Mouse (Mus musculus): ENCODE results near the gene Exosc1. TPM values are rescaled to one million over a fixed set of nuclear protein-coding genes. Genes with fewer than 3 reads are reported as not detected.

Gene Exosc1
- 42.9 and 47.1 TPM in 2 replicates for polyA plus RNA-seq (2012; rRNA removed)

DNA sequence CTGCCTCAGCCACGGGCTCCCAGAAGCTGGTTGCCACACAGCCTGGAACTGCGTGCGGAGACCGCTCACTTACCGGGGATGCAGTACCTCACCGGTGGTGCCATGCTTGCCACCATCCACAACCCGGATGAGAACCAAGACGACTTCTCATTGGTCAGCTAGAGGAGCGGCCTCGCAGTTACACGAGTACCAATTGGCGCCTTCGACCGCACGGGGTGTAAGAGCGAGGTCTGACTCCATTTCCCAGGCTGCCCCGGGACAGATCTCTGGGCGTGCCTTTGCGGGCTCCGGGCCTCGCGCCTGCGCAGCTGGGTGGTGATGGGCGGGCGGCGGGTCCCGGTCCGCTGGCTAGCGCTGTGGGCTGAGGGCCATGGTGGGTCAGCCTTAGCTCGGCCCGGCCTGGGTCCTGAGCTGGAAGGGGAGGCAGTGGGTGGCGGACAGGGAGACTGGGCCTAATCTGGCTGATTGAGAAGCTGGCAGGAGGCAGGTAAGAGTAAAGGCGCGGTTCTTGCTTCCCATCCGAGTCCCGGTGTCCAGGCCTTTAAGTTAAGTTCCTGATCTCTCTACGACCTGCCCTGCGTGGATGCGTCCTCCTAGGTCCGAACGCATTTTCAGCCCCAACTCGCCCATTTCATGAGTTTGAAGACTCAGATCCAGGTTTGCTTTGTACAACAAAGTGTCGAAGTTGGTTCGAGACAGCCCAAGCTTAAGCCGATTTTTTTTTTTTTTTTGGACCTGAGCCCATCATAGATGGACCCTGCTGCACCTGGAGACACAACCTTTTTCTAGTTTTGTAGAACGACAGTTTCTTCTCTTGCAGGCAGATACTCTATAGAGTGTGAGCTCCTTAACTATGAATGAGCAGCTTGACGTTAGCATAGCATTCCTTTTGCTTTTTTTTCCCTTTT is at the start of gene Exosc1, which contains the start of gene Zdhhc16:
TSS of gene Exosc1 (minus strand) at position 245 of the 908 bp plus-strand sequence.
TSS of gene Zdhhc16 (plus strand) at position 302 of the 908 bp plus-strand sequence.

GRCm38 (mm10) chr19:41981595-41981927 is 48.3 kb upstream of the Exosc1 start, which contains the start of gene Ubtd1:
Gene Ubtd1, plus strand, starts transcription at chr19:41981763.

DNA sequence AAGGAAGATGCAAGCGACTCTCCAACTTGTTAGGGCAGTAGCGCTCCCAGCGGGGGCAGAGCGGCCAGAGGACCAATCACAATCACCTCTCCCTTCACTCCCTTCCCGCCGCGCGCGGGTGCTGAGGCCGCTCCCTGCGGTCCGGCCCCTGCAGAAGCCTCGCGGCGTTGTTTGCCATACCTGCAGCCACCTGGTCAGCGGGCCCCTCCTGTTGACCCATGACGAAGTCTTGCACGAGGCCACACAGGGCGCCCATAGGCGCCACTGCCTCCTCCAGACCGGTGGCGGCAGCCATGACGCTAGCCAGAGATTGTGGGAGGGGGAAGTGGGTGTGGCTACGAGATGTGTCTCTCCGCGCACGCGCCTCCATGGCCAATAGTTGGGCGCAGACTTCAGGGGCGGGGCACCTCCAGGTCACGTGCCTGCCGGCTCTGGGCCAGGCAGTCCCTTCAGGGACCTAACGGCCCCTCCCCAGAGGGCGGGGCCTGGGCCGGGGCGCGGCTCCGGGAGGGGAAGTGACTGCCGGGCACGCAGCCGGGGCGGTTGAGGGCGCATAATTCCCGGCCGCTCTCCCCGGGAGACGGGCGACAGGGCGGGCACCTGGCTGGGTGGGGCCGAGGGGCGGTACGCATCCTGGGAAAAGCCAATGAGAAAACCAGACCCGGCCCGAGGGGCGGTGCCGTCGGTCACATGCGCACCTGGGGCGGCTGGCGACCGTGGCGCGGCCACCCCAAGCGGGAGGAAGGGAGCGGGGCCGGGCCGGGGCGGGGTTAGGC is 47.8 kb upstream of the Exosc1 start, which contains the start of gene Mms19:
TSS of gene Mms19 (minus strand) at position 339 of the 776 bp plus-strand sequence.

GRCm38 (mm10) chr19:41911178-41912073 is 21.8 kb downstream of the Exosc1 start, which contains the start of gene Pgam1:
Gene Pgam1, plus strand, starts transcription at chr19:41911923.

DNA sequence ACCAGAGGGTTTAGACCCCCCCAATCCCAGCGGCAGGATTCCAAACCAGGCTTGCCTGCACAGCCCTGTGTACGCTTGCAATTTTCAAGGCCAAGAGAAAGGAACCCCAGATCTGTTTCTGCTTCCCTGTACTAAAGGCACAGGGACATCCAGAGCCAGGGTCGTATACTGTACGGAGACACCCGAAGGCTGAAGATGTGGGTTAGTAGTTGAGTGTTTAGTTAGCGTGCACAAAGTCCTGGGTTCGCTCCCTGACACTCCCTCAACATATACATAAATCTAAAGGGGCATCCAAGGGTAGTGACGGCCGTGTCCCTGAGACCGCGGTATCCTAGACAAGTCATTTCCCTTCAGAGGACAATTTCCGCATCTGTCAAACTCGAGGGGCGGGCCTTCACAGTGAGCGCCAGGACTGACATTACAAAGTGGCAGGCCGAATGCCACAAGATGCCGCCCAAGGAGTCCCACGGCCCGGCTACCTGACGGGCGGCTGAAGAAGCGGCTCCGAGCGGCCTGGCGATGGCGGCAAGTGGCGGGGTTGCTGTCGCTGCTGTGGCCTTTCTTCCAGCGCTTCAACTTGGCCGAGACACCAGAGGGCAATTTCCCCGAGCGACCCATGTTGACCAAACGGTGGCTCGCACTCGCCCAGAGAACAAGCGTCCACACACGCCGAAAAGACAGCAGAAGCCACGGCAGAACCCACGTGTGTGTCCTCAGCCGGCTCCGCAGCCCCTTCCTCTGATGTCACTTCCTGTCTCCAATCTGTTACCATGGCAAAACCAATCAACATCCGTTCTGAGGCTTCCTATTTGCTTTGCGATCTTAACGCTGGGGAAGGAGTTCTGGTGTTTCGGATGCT is 37.5 kb downstream of the Exosc1 start, which contains the start of gene Rrp12:
TSS of gene Rrp12 (minus strand) at position 714 of the 859 bp plus-strand sequence.

Other genes with a start within 250 kb of the Exosc1 start
- 10.7 and 11.0 TPM in 2 replicates for gene Slit1, start 189.8 kb downstream of the Exosc1 start, polyA plus RNA-seq (2012; rRNA removed)
- 34.4 and 46.3 TPM in 2 replicates for gene Arhgap19, start 131.4 kb downstream of the Exosc1 start, polyA plus RNA-seq (2012; rRNA removed)
- gene Frat1, start 103.5 kb downstream of the Exosc1 start, polyA plus RNA-seq (2012; rRNA removed), result 4.0 and 4.1 TPM in 2 replicates
- 8.5 and 19.1 TPM in 2 replicates for gene Frat2, start 85.3 kb downstream of the Exosc1 start, polyA plus RNA-seq (2012; rRNA removed)
- 15.6 and 20.9 TPM in 2 replicates for gene Rrp12, start 37.2 kb downstream of the Exosc1 start, polyA plus RNA-seq (2012; rRNA removed)
- gene Pgam1, start 21.5 kb downstream of the Exosc1 start, polyA plus RNA-seq (2012; rRNA removed), result 479 and 499 TPM in 2 replicates
- 66.0 and 88.5 TPM in 2 replicates for gene Zdhhc16, start 57 bp upstream of the Exosc1 start, polyA plus RNA-seq (2012; rRNA removed)
- gene Mms19, start 47.7 kb upstream of the Exosc1 start, polyA plus RNA-seq (2012; rRNA removed), result 50.6 and 72.5 TPM in 2 replicates
- gene Ubtd1, start 48.3 kb upstream of the Exosc1 start, polyA plus RNA-seq (2012; rRNA removed), result 11.9 and 16.2 TPM in 2 replicates
- 0.08 and 0.11 TPM in 2 replicates for gene Ankrd2, start 102.6 kb upstream of the Exosc1 start, polyA plus RNA-seq (2012; rRNA removed)
- gene Hoga1, start 112.2 kb upstream of the Exosc1 start, polyA plus RNA-seq (2012; rRNA removed), result 1.8 and 2.8 TPM in 2 replicates
- gene 4933411K16Rik, start 118.8 kb upstream of the Exosc1 start, polyA plus RNA-seq (2012; rRNA removed), result 0.50 and 0.51 TPM in 2 replicates
- gene Morn4, start 152.9 kb upstream of the Exosc1 start, polyA plus RNA-seq (2012; rRNA removed), result 48.5 and 49.9 TPM in 2 replicates
- 36.2 and 37.6 TPM in 2 replicates for gene Pi4k2a, start 157.0 kb upstream of the Exosc1 start, polyA plus RNA-seq (2012; rRNA removed)
- 4.8 and 8.6 TPM in 2 replicates for gene Avpi1, start 195.6 kb upstream of the Exosc1 start, polyA plus RNA-seq (2012; rRNA removed)
- gene Marveld1, start 214.0 kb upstream of the Exosc1 start, polyA plus RNA-seq (2012; rRNA removed), result 16.4 and 35.8 TPM in 2 replicates
- 60.0 and 62.2 TPM in 2 replicates for gene Zfyve27, start 230.5 kb upstream of the Exosc1 start, polyA plus RNA-seq (2012; rRNA removed)